Mouse (Mus musculus): ENCODE measurements around the gene Aptx. TPM values are rescaled to one million over a fixed set of nuclear protein-coding genes. Genes with fewer than 3 reads are reported as not detected.

Gene Aptx
- polyA plus RNA-seq, 1 experiment from 2014 or later, result 21.2 TPM

GRCm38 (mm10) chr4:40722687-40723460, 19.9 kb upstream of the Aptx start:
- Histone ChIP-seq H3K9me3 (ENCODE audit: control insufficient read depth, low read length) (no peaks in the 10 kb centered on the region), H3K4me2 (replicated peaks; ENCODE audit: low read depth) (peak overlapping the region; percentile 64), H3K27ac (replicated peaks) (peak overlapping the region; percentile 99), H3K36me3 (ENCODE audit: control insufficient read depth, insufficient read depth, low read length) (0 out of 2 replicates have a peak, but pooled peaks cover 4% of the 10 kb centered on the region), H3K4me1 (replicated peaks; ENCODE audit: control insufficient read depth, insufficient read depth) (peaks cover 5% of the 10 kb centered on the region), H3K27me3 (ENCODE audit: control insufficient read depth, insufficient read depth, low read length) (no peaks in the 10 kb centered on the region), H3K4me3 (ENCODE audit: low read depth, low read length) (peak overlapping the region; percentile 99), H3K9ac (ENCODE audit: low read length) (peak overlapping the region; percentile 95)
- no peak for TF ChIP-seq EP300 (optimal IDR thresholded peaks at IDR 0.05)
- no peak for TF ChIP-seq CTCF (IDR thresholded peaks at IDR 0.05; ENCODE audit: low read depth)
- DNase-seq (ENCODE audit: low spot score) (peak; percentile 87), ATAC-seq (ENCODE audit: low FRiP score, low TSS enrichment) (peak; percentile 79)
- WGBS, result under 1% methylated on average over 53 of the region's 62 CpGs

- Histone ChIP-seq H3K27ac (replicated peaks) (peak within 1 kb of the TSS; percentile 99), H3K27me3 (ENCODE audit: control insufficient read depth, insufficient read depth, low read length) (no peaks in the 10 kb centered on the region), H3K4me1 (replicated peaks; ENCODE audit: control insufficient read depth, insufficient read depth) (peaks cover 5% of the 10 kb centered on the region), H3K9ac (ENCODE audit: low read length) (peak within 1 kb of the TSS; percentile 95), H3K9me3 (ENCODE audit: control insufficient read depth, low read length) (no peaks in the 10 kb centered on the region), H3K4me3 (ENCODE audit: low read depth, low read length) (peak within 1 kb of the TSS; percentile 99), H3K4me2 (replicated peaks; ENCODE audit: low read depth) (peak within 1 kb of the TSS; percentile 64), H3K36me3 (ENCODE audit: control insufficient read depth, insufficient read depth, low read length) (0 out of 2 replicates have a peak, but pooled peaks cover 2% of the 10 kb centered on the region)
- under 1% methylated on average over 51 of the region's 54 CpGs for WGBS
- ATAC-seq (ENCODE audit: low FRiP score, low TSS enrichment), result peak; percentile 93
- DNase-seq (ENCODE audit: low spot score), result peak; percentile 97
- TF ChIP-seq CTCF (IDR thresholded peaks at IDR 0.05; ENCODE audit: low read depth) (peak; percentile 13; the same call in 1 of the 2 replicates), EP300 (optimal IDR thresholded peaks at IDR 0.05) (peak; percentile 73)
Measured at GRCm38 (mm10) chr4:40722011-40722666, 19.1 kb upstream of the Aptx start, which contains the start of gene Dnaja1. TSS of gene Dnaja1 (plus strand) at chr4:40722150.

DNA sequence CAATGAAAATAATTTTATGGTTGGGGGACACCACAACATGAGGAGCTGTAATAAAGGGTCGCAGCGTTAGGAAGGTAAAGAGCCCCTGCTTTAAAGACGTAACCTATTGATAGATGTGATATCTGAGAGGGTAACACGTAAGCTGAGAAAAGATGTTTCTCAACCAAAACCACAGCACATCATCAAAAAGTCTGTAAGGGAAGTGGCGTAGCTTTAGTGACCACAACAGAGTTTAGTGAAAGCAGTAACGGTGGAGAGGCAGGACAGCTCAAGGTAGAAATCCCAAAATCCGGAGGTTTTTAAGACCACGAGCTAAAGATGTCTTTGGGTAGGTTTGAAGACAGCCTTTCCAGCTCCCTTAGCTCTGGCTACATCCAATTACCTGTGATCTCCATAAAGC, 17.9 kb upstream of the Aptx start:
- TF ChIP-seq CTCF (IDR thresholded peaks at IDR 0.05; ENCODE audit: low read depth), result no peak
- TF ChIP-seq EP300 (optimal IDR thresholded peaks at IDR 0.05), result no peak
- DNase-seq (ENCODE audit: low spot score), result no peak
- Histone ChIP-seq H3K4me3 (ENCODE audit: low read depth, low read length) (no peak overlapping the region), H3K9me3 (ENCODE audit: control insufficient read depth, low read length) (no peaks in the 10 kb centered on the region), H3K4me2 (replicated peaks; ENCODE audit: low read depth) (0 out of 2 replicates have a peak overlapping the region, but pooled peaks have one; percentile 58), H3K4me1 (replicated peaks; ENCODE audit: control insufficient read depth, insufficient read depth) (peaks cover 5% of the 10 kb centered on the region), H3K27me3 (ENCODE audit: control insufficient read depth, insufficient read depth, low read length) (no peaks in the 10 kb centered on the region), H3K36me3 (ENCODE audit: control insufficient read depth, insufficient read depth, low read length) (0 out of 2 replicates have a peak, but pooled peaks cover 2% of the 10 kb centered on the region), H3K9ac (ENCODE audit: low read length) (peak overlapping the region; percentile 69; the same call in 1 of the 2 replicates), H3K27ac (replicated peaks) (peak overlapping the region; percentile 99)
- 93% methylated on average over 8 of the region's 8 CpGs for WGBS
- ATAC-seq (ENCODE audit: low FRiP score, low TSS enrichment), result no peak

DNA sequence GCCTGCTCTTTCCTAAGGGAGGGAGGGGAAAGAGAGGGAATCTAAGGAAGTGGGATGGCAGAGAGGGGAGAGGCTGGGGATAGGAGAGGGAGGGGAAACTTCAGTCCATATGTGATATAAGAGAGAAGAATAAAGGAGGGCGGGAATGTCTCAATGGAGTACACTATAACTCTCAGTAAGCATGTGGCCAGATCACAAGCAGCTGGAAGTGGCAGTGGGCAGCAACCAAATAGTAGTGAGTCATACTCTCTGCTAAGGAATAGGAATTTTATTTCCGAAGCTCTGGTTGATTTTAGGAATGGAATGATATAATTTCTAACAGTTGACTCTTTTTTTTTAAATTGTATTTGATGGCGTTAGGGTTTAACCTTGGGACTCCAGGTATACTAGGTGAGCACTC, 14.1 kb upstream of the Aptx start:
- 88% methylated on average over 3 of the region's 3 CpGs for WGBS
- no peak overlapping the region for H3K9ac ChIP-seq (ENCODE audit: low read length)
- no peak overlapping the region for H3K27ac ChIP-seq (replicated peaks)
- H3K4me1 ChIP-seq (replicated peaks; ENCODE audit: control insufficient read depth, insufficient read depth), result peaks cover 5% of the 10 kb centered on the region; the same call in 1 of the 2 replicates
- H3K27me3 ChIP-seq (ENCODE audit: control insufficient read depth, insufficient read depth, low read length), result no peaks in the 10 kb centered on the region
- DNase-seq (ENCODE audit: low spot score) (no peak), ATAC-seq (ENCODE audit: low FRiP score, low TSS enrichment) (no peak)
- no peaks in the 10 kb centered on the region for H3K9me3 ChIP-seq (ENCODE audit: control insufficient read depth, low read length)
- no peaks in the 10 kb centered on the region for H3K36me3 ChIP-seq (ENCODE audit: control insufficient read depth, insufficient read depth, low read length)
- no peak overlapping the region for H3K4me3 ChIP-seq (ENCODE audit: low read depth, low read length)
- TF ChIP-seq EP300 (optimal IDR thresholded peaks at IDR 0.05) (no peak), CTCF (IDR thresholded peaks at IDR 0.05; ENCODE audit: low read depth) (no peak)
- H3K4me2 ChIP-seq (replicated peaks; ENCODE audit: low read depth), result no peak overlapping the region

DNA sequence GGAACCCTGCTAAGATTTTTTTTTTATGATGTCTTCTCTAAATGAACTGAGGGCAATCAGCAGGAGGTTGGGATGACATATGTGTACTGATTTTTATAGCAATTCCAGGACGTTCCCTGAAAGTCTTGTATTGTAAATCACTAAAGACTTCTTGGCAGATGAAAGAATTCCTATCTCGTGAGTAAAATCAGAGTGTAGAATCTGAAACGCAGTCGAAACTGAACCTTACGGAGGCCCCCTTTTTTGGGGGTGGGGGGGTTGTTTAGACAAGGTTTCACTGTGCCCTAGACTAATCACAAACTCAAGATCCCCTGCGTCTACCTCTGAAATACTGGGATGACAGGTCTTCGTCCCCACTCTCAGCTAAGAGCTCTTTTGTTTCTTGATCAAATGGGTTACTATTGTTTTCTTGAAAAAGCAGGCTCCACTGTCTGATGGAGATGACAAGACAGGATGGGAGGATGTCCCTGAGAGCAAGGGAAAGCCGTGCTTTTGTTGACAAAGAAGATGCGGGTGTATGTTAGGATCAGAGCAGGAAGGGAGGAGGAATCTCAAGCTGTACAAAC, 799 bp upstream of the Aptx start:
- WGBS, result 7% methylated on average over 9 of the region's 9 CpGs

More for the DNA sequence above, 799 bp upstream of the Aptx start:
- H3K9me3 ChIP-seq (ENCODE audit: control insufficient read depth, low read length), result no peaks in the 10 kb centered on the region
- no peaks in the 10 kb centered on the region for H3K36me3 ChIP-seq (ENCODE audit: control insufficient read depth, insufficient read depth, low read length)
- peak overlapping the region; percentile 70 for H3K9ac ChIP-seq (ENCODE audit: low read length)
- no peak for TF ChIP-seq CTCF (IDR thresholded peaks at IDR 0.05; ENCODE audit: low read depth)
- no peak for TF ChIP-seq EP300 (optimal IDR thresholded peaks at IDR 0.05)
- peak overlapping the region; percentile 98 for H3K27ac ChIP-seq (replicated peaks)
- H3K4me1 ChIP-seq (replicated peaks; ENCODE audit: control insufficient read depth, insufficient read depth), result peaks cover 10% of the 10 kb centered on the region
- ATAC-seq (ENCODE audit: low FRiP score, low TSS enrichment) (no peak), DNase-seq (ENCODE audit: low spot score) (no peak)
- H3K4me3 ChIP-seq (ENCODE audit: low read depth, low read length), result peak overlapping the region; percentile 62
- H3K4me2 ChIP-seq (replicated peaks; ENCODE audit: low read depth), result peak overlapping the region; percentile 72
- no peaks in the 10 kb centered on the region for H3K27me3 ChIP-seq (ENCODE audit: control insufficient read depth, insufficient read depth, low read length)

Data from stomach, postnatal 0 days (tissue).